Mouse (Mus musculus) layer of hippocampus, adult 9-11 months (tissue): ENCODE data around the gene Tmem59.

Experiments
- DNase-seq: peaks from one replicate; pipeline ENCODE4 v3.0.0; 2022

Gene Tmem59

DNA sequence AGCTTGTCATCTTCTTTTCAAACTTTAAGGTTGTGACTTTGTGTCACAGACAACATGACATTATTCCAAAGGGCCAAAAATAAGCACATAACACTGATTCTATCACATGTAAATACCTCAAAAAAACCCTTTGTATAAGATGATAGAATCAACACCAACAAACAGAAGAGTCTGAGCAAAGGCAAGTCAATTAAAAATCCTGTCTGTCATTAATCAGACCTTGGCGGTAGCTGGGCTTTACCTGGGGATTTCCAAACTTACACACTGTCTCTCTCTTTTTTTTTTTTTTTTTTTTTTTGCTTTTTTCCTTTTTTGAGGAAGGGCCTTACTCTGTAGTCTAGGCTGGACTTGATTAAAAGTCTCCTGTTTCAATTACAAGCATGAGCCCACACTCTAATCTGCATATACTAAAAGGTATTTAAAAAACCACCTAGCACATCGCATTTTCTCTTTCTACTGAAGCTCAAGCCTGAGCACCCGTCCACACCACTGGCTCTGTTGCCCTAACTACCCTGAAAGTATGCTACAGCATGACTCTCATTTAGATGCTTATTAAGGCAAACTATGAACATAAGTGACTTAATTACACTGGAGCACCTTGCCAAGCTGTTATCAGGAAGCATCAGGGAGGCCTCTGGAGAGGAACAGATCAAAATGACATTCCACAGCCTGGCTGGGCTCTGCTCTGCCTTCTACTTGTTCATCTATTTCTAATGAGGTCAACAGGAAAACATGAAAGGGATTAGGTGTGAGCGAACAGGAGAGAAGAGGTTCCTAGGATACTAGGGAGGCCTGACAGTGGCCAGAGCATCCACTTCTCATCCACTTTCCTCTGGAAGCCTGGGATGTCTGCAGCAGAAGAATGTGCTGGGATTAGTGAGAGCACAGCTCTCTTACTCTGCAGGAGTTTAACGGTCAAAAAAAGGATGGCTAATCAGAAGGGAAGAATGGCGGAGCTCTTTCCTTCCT lies 65.5 kb downstream of the Tmem59 start:
- DNase-seq, result no peak

DNA sequence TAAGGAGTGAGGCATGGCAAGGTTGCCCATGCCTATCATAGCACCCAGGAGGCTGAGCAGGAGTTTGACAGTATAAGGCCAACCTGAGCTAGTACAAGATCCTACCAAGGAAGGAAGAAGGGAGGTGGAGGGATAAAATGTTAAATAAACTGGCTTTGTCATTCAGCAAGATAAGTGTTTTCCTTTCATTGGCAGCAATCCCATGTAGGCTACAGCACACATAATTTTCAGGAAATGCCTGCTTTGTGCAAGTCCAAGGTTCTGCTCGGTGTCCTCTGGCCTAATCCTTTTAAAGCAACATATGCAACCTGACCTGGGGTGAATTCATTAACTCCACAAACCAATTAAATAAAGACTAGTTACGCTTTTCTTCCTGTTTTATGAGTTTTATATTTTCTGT lies 67.2 kb downstream of the Tmem59 start:
- no peak for DNase-seq

DNA sequence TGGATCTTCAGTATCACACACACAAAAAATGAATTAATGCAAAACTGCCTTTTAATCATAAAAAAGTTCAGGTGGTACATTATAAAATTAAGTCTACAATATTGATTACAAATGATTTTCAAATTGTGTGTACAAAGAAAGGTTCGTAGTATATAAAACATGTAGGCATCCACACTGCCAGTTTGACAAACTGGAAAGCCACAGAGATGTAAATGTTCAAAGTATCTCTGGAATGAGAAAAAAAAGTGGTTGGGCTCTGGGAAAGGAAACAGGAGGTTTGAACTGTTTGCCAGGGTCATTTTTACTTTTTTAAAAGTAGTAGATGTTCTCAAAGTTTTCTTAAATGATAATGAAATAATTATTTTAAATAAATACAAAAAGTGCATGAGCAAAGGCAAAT lies 67.8 kb downstream of the Tmem59 start:
- DNase-seq, result no peak

DNA sequence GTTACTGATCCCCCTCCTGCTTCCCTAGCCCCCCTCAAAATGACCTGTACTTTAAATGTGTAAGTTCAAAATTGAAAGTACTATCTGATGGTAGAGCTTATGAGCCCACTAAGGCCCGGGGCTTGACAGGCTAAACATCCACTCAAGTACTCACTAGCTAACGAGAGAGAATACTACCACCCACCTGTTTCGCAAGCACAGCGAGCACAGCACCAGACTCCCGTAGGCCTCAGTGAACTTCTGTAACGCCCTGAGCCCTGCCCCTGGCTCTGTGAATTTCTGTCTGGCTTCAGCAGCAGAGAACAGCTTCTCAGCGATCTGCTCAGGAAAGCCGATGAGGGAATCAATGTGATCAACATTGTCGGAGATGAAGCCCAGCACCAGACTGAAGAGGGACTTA lies 68.9 kb downstream of the Tmem59 start:
- DNase-seq, result no peak

DNA sequence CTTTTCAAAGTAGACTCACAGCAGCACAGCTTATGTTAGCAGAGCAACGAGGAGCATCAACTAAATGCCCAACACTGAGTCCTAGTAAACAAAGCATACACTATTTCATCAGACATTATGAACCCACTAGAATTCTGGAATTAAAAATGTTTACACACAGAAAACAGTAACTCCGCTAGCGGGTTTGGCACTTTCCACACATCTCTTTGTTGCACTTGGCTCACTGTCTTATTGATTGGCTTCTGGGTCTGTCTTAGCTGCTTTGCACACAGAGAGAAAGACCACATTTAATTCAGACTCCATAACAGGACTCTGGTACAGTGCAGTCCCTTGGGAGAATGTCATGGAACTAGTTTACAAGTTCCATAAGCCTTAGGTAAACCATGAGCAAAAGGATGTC lies 69.9 kb downstream of the Tmem59 start:
- no peak for DNase-seq

DNA sequence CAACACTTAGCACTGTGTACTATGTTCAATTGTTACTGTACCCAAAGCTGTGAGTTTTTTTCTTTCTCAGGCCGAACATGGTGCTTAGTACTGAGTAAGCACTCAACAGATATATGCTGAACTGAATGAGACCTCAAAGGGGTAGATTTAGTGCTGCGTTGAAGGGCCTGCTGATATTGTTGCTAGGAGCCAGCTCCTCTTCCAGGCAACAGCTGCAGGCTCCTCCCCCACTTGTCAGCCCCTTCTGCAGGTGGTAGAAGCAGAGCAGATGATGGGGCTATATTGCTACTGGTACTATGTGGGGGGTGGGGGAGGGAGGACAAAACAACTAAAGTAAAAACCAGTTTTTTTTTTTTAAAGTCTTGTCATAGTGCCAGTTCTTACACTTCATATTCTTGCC lies 71.3 kb downstream of the Tmem59 start:
- peak; percentile 33 for DNase-seq

DNA sequence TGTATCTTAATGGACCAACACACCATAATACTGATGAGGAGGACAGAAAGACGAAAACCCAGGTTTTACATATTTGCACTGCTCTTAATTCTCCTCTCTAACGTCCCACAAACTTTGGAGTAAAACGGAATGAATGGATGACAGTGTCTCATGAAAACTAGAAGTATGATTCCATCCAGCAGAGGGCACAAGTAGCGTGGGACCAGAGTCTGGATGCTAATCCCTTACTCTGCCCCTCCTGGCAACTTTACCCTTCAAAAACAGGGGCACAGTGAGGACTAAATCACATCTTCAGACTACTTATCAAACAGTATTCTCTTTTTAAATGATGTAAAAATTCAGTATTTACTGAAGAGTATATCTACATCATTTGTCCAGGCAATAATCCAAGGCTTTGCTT lies 72.3 kb downstream of the Tmem59 start:
- DNase-seq, result peak; percentile 30
